Mouse (Mus musculus) myocyte (in vitro differentiated cells): ENCODE measurements around the gene Arhgap19. TPM values are rescaled to one million over a fixed set of nuclear protein-coding genes. Genes with fewer than 3 reads are reported as not detected.

Source experiments
- H3K27me3 ChIP-seq: one replicate; pipeline ENCODE4 v1.6.1; 2011; ENCODE audit not compliant: control insufficient read depth, insufficient read depth, insufficient read length
- H3K36me3 ChIP-seq: one replicate; pipeline ENCODE4 v1.6.1; 2011; ENCODE audit not compliant: control insufficient read depth, insufficient read depth
- H3K4me2 ChIP-seq: one replicate; pipeline ENCODE4 v1.6.1; 2011; ENCODE audit warnings: low read depth, control low read depth
- H3K4me3 ChIP-seq: one replicate; pipeline ENCODE4 v1.5.1; 2011; ENCODE audit warnings: mild to moderate bottlenecking, control low read depth, moderate library complexity
- H3K79me2 ChIP-seq: one replicate; pipeline ENCODE4 v1.6.1; 2011; ENCODE audit not compliant: control insufficient read depth, insufficient read depth
- H3ac ChIP-seq: one replicate; pipeline ENCODE4 v1.6.1; 2011; ENCODE audit not compliant: control insufficient read depth, insufficient read length
- CEBPB ChIP-seq: IDR thresholded peaks from 2 replicates; pipeline ENCODE4 v1.6.1; 2011; ENCODE audit warnings: mild to moderate bottlenecking, moderate library complexity; ENCODE audit not compliant: poor library complexity, insufficient read depth, severe bottlenecking
- E2F4 ChIP-seq: IDR thresholded peaks from one replicate; pipeline ENCODE4 v1.6.1; 2011; ENCODE audit warnings: mild to moderate bottlenecking, control low read depth, moderate library complexity; ENCODE audit not compliant: insufficient read depth
- MAX ChIP-seq: IDR thresholded peaks from one replicate; pipeline ENCODE4 v1.6.1; 2011; ENCODE audit warnings: low read depth, mild to moderate bottlenecking, control low read depth
- MYOD1 ChIP-seq, 3 experiments: IDR thresholded peaks; one replicate each; pipeline ENCODE4 v1.6.1; 2011; ENCODE audit warnings: control low read depth in 2 of 3, low read depth in 2 of 3, mild to moderate bottlenecking in 2 of 3, moderate library complexity in 1 of 3; ENCODE audit not compliant: insufficient read length in 2 of 3, control insufficient read depth in 1 of 3
- MYOG ChIP-seq, 3 experiments: IDR thresholded peaks; one replicate each; pipeline ENCODE4 v1.6.1; 2011; ENCODE audit warnings: control low read depth in 2 of 3, low read depth in 2 of 3, mild to moderate bottlenecking in 2 of 3; ENCODE audit not compliant: insufficient read length in 2 of 3, control insufficient read depth in 1 of 3, insufficient read depth in 1 of 3
- POLR2A ChIP-seq: IDR thresholded peaks from one replicate; pipeline ENCODE4 v1.6.1; 2011; ENCODE audit warnings: low read depth, mild to moderate bottlenecking, control low read depth, moderate library complexity; ENCODE audit not compliant: insufficient read length
- POLR2AphosphoS2 ChIP-seq: IDR thresholded peaks from one replicate; pipeline ENCODE4 v1.6.1; 2011; ENCODE audit warnings: low read depth, control low read depth; ENCODE audit not compliant: insufficient read length
- REST ChIP-seq: IDR thresholded peaks from one replicate; pipeline ENCODE4 v1.6.1; 2011; ENCODE audit warnings: mild to moderate bottlenecking, control low read depth, moderate library complexity; ENCODE audit not compliant: insufficient read depth, insufficient read length
- SRF ChIP-seq: IDR thresholded peaks from one replicate; pipeline ENCODE4 v1.6.1; 2011; ENCODE audit warnings: low read depth; ENCODE audit not compliant: control insufficient read depth, insufficient read length
- TCF12 ChIP-seq: IDR thresholded peaks from one replicate; pipeline ENCODE4 v1.6.1; 2011; ENCODE audit warnings: mild to moderate bottlenecking, control low read depth; ENCODE audit not compliant: poor library complexity, insufficient read depth, severe bottlenecking
- TCF3 ChIP-seq: IDR thresholded peaks from one replicate; pipeline ENCODE4 v1.6.1; 2011; ENCODE audit warnings: low read depth, control low read depth; ENCODE audit not compliant: insufficient read length
- USF1 ChIP-seq: IDR thresholded peaks from one replicate; pipeline ENCODE4 v1.6.1; 2011; ENCODE audit warnings: low read depth, mild to moderate bottlenecking, control low read depth, moderate library complexity
- polyA plus RNA-seq: library from polyadenylated mRNA; unstranded; fragments of >200 nt; fragmentation: generic; extraction: Trizol; gene quantifications from one replicate; pipeline ENCODE4 v1.2.1, GENCODE M21; 2012; ENCODE audit warnings: missing spikeins

Arhgap19 gene
- polyA plus RNA-seq, 1 experiment, result 4.4 TPM

- H3ac ChIP-seq, result no peak overlapping the region
- H3K4me3 ChIP-seq, result no peak overlapping the region
- H3K36me3 ChIP-seq, result no peaks in the 10 kb centered on the region
- H3K4me2 ChIP-seq, result no peak overlapping the region
- peaks cover 6% of the 10 kb centered on the region for H3K27me3 ChIP-seq
- TF ChIP-seq TCF12 (no peak), USF1 (no peak), E2F4 (no peak), TCF3 (no peak), CEBPB (no peak), POLR2AphosphoS2 (no peak), POLR2A (no peak), MAX (no peak), MYOG (IDR thresholded peaks at IDR 0.05; ENCODE audit: control insufficient read depth in 1 of 3, insufficient read depth in 1 of 3, insufficient read length in 2 of 3, low read depth in 2 of 3) (no peak), MYOD1 (IDR thresholded peaks at IDR 0.05; ENCODE audit: control insufficient read depth in 1 of 3, insufficient read length in 2 of 3, low read depth in 2 of 3) (no peak), REST (no peak), SRF (no peak)
- no peaks in the 10 kb centered on the region for H3K79me2 ChIP-seq
These were observed 78.5 kb downstream of the Arhgap19 start for GRCm38 (mm10) chr19:41723337-41723736.

GRCm38 (mm10) chr19:41719436-41719835, 82.4 kb downstream of the Arhgap19 start:
- H3K27me3 ChIP-seq, result peaks cover 27% of the 10 kb centered on the region
- TF ChIP-seq REST (no peak), MYOD1 (IDR thresholded peaks at IDR 0.05; ENCODE audit: control insufficient read depth in 1 of 3, insufficient read length in 2 of 3, low read depth in 2 of 3) (peak in 2 of 3 experiments; percentile 9 to 42), MAX (no peak)
- H3K36me3 ChIP-seq, result no peaks in the 10 kb centered on the region
- no peaks in the 10 kb centered on the region for H3K79me2 ChIP-seq
- H3ac ChIP-seq, result no peak overlapping the region
- no peak overlapping the region for H3K4me3 ChIP-seq
- no peak overlapping the region for H3K4me2 ChIP-seq

Other genes starting within 250 kb of the Arhgap19 start
- gene Gm340, start 219.7 kb downstream of the Arhgap19 start, polyA plus RNA-seq, result 1.4 TPM
- gene Slit1, start 58.4 kb downstream of the Arhgap19 start, polyA plus RNA-seq, result 0.80 TPM
- 0.19 TPM for gene Frat1, start 27.9 kb upstream of the Arhgap19 start, polyA plus RNA-seq
- 0.79 TPM for gene Frat2, start 46.1 kb upstream of the Arhgap19 start, polyA plus RNA-seq
- gene Rrp12, start 94.1 kb upstream of the Arhgap19 start, polyA plus RNA-seq, result 45.4 TPM
- gene Pgam1, start 109.9 kb upstream of the Arhgap19 start, polyA plus RNA-seq, result 552 TPM
- gene Exosc1, start 131.4 kb upstream of the Arhgap19 start, polyA plus RNA-seq, result 49.4 TPM
- gene Zdhhc16, start 131.4 kb upstream of the Arhgap19 start, polyA plus RNA-seq, result 124 TPM
- gene Mms19, start 179.1 kb upstream of the Arhgap19 start, polyA plus RNA-seq, result 34.2 TPM
- 141 TPM for gene Ubtd1, start 179.7 kb upstream of the Arhgap19 start, polyA plus RNA-seq
- 110 TPM for gene Ankrd2, start 234.0 kb upstream of the Arhgap19 start, polyA plus RNA-seq
- 2.4 TPM for gene Hoga1, start 243.6 kb upstream of the Arhgap19 start, polyA plus RNA-seq